Mouse (Mus musculus): ENCODE results near the gene Rwdd3. TPM values are rescaled to one million over a fixed set of nuclear protein-coding genes. Genes with fewer than 3 reads are reported as not detected.

Gene Rwdd3
- total RNA-seq, 2 experiments from 2014 or later, result 3.0 to 3.1 TPM

GRCm38 (mm10) chr3:121161661-121162060 lies 9.8 kb downstream of the Rwdd3 start:
- peak in 1 of 2 experiments; percentile 23 for DNase-seq
- intact Hi-C loops (cut with DNase I), result no loop called here

- DNase-seq, result no peak
- intact Hi-C loops (cut with DNase I), result no loop called here
These were observed 11.1 kb downstream of the Rwdd3 start for GRCm38 (mm10) chr3:121160424-121160823.

DNA sequence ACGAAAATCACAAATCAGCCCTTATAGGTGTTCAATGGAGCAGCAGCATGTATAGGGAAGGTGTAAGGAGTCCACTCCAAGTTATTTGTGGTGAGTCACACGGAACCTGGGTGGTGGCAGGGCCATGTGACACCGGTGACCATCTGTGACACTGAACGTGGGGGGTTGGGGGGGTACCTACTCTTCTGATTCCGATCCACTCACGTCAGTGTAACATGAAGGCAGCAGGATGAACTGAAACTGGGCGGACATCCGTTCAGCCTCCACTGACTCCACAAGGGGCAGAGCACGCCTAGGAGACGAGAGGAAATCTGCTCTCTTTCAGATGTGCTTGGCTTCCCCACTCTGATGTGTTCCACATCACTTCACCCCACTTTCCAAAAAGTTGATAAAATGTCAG lies 11.9 kb downstream of the Rwdd3 start:
- no peak for DNase-seq
- intact Hi-C loops (cut with DNase I), result no loop called here

GRCm38 (mm10) chr3:121158901-121159351 lies 12.6 kb downstream of the Rwdd3 start:
- no peak for DNase-seq
- intact Hi-C loops (cut with DNase I), result no loop called here

- DNase-seq, result no peak
- intact Hi-C loops (cut with DNase I), result no loop called here
These were observed 13.8 kb downstream of the Rwdd3 start for GRCm38 (mm10) chr3:121157546-121158330.

DNA sequence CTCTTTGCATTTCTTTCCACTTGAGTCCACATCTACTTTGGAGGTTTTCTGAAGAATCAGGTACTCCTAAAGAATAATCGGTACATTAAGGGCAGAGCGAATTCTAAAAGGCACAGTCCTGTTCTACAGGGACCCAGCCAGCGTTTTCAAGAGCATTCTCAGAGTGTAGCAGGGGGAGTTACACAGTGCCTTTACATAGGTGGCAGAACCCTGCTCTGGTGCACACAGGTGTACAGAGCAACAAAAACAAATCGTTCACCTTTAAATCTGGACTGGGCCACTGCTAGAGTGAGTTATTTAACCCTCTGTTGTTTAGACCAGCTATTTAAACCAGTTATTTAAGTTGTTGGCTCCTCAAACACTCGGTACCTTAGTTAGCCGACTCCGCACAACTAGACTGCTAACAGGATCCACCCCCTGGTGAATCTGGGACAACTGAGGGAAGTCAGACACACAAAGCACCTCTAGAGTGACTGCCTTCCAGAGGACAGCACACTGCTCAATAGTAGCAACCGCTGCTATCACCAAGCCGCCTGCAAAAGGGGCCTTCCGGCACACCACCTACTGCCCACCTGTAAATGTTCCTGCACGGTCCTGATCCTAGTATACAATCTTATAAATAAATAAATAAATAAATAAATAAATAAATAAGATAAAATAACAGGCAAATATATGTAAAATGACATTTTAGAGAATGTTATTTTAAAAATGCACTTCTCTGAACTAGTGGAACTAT lies 14.9 kb downstream of the Rwdd3 start:
- intact Hi-C loops (cut with DNase I), result no loop called here
- no peak for DNase-seq

DNA sequence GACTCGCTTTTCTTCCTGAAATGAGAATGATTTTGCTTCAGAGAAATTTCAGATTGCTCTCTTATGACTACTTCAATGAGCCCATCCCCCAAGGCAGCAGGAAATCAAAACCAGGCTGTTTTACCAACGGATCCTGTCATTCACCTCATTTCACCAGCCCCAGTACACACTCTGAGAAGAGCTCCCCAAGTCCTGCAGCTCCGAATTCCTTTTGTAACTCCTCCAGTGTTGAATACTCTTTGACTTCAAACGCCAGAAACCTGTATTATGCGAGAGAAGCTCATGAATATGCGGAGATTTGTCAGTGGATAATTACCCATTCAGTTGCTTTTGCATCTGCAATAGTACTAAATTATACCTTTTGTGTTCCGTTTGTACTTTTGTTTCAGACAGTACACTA lies 15.5 kb downstream of the Rwdd3 start:
- no peak for DNase-seq
- intact Hi-C loops (cut with DNase I), result no loop called here

DNA sequence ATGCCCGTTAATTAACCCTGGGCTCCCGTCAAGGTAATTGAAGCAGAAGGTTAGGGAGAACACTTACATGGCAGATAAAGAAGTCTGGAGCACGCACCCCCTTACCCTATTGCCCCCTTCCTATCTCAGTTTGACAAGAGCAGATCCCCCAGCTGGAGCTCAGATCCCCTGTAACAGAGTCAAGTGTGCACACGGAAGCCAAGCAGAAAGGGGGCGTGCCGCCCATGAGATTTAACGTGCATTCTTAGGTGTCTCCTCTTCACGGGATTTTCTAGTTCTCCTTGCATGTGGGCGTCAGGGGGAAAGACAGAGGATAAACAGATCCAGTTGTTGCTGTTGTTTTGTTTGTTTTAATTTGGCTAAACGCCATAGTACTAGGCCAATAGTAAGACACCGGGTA lies 37.6 kb downstream of the Rwdd3 start:
- no peak for DNase-seq
- intact Hi-C loops (cut with DNase I), result no loop called here

DNA sequence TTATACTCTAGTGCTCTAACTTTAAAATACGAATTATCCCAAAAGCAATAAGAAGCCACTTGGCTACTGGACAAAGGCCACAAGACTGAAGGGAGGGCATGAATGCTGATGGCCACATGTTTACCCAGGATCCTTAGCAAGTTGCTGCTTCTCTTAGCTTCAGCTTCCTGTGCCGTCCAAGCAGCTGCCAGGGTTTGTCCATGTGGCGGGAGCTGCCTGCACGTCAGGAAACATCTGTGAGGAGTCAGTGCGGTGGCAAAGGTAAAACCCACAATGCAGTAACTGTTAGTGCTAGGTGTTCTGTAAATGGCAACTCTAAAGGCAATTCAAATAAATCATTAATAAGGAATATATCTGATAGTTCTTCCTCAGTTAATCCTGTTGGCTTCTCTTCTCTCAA lies 38.5 kb downstream of the Rwdd3 start:
- no peak for DNase-seq
- intact Hi-C loops (cut with DNase I), result no loop called here

- intact Hi-C loops (cut with DNase I), result no loop called here
- DNase-seq, result no peak
These were observed 44.3 kb downstream of the Rwdd3 start for GRCm38 (mm10) chr3:121127171-121127570.

GRCm38 (mm10) chr3:121126476-121126875 lies 45.0 kb downstream of the Rwdd3 start:
- intact Hi-C loops (cut with DNase I), result no loop called here
- no peak for DNase-seq

DNA sequence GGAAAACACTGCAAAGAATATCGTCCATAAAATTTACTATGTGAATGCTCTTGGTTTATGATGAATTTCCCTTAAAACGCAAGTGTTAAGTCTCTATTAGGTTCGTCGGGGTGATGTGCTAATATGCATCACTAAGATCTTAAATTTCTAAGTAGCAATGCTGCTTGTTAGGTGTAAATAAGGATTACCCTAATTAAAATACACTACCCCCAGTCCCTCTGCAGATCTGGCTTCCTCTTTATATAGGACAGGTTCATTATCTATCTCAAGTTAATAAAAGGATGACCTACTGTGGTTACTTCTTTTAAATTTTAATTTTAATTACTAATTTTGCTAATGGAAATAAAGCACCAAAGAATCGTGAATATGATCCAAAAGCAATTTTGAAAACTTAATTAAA lies 50.4 kb downstream of the Rwdd3 start:
- intact Hi-C loops (cut with DNase I), result no loop called here
- DNase-seq, result no peak

DNA sequence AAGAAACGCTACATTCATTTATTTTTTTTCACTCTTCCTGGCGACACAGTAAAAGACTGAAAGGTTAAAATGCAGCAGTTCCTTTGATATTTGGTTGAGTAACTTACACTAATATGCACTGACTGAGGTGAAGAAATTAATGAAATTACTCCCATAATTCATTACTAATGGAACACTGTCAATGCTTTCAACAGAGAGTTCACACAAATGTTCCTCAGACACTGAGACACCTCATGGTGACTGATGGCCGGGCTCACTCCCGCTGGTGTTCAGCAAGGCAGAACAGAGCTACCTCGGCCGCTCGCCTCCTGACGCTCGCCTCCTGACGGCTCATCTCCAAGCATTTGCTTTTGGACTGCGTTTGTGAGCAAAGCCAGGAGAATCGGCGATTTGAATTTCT lies 54.9 kb downstream of the Rwdd3 start:
- intact Hi-C loops (cut with DNase I), result no loop called here
- no peak for DNase-seq

DNA sequence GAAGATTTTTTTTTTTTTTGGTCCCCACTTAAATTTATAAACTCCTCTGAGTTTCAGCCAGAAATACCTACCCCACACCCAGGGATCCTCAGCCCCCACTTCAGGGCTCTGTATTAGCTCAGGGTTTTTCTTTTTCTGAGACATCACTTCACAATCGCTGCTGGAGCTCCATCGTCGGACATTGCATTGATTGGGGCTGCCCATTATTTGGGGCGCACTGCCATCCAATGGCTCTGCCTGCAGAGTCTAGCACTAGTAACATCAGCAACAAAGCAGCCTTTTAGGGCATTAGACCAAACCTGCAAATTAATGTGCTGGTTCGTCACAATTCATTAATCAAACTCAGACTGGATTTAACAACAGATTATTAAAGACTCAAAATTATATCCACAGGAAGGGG lies 55.4 kb downstream of the Rwdd3 start:
- intact Hi-C loops (cut with DNase I), result no loop called here

DNA sequence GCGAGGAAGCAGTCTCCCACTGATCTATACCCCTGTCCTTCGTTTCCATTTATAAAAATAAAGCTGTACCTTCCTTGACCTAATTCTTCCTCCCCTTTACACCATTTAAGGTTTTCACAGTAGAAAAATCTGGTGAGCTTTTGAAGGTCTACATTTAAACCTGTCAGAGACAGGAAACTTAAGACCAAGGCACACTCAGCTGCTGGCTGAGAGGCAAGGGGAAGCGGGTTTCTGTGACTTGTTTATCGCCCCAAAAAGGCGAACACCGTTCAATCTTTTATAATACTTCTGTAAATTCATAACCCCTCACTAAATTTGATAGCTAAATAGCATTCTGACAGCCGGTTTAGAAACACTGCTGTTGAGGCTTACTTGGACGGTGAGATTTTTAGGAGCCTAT lies 60.4 kb downstream of the Rwdd3 start:
- no peak for DNase-seq

More for the DNA sequence above, 55.4 kb downstream of the Rwdd3 start:
- DNase-seq, result no peak

DNA sequence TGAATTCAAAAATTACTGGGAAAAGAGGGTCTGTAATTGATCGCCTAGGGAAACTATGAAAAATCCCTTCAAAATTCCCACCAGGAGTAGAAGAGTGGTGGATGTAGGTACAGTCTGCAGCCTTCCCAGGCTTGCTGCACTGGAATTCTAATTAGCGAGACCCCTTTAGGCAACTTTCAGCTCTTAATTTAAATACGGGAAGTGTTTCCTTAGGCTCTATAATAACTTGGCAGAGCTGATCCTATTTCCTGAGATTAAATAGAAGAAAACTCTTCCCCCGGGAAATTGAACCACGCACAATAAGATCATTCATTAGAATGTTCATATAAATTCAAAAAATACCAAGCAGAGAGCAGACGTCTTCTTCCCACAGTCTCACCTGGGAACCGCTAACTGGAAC lies 61.1 kb downstream of the Rwdd3 start:
- no peak for DNase-seq
- intact Hi-C loops (cut with DNase I), result no loop called here

More for the DNA sequence above, 60.4 kb downstream of the Rwdd3 start:
- intact Hi-C loops (cut with DNase I), result no loop called here

GRCm38 (mm10) chr3:121107481-121107880 lies 64.0 kb downstream of the Rwdd3 start:
- intact Hi-C loops (cut with DNase I), result no loop called here
- DNase-seq, result no peak

- no peak for DNase-seq
- intact Hi-C loops (cut with DNase I), result no loop called here
These were observed 66.1 kb downstream of the Rwdd3 start for GRCm38 (mm10) chr3:121105408-121105708.

All from heart, postnatal 10 days (tissue).